Mouse (Mus musculus) G1E (cell line): Measurements from ENCODE around the gene Gm49368. TPM values are rescaled to one million over a fixed set of nuclear protein-coding genes. Genes with fewer than 3 reads are reported as not detected.

Source experiments
- ATAC-seq: 2 replicates; pipeline ENCODE4 v1.8.0; 2016; ENCODE audit warnings: mild to moderate bottlenecking; ENCODE audit not compliant: insufficient number of reproducible peaks, poor library complexity, low FRiP score, severe bottlenecking; ENCODE audit errors: extremely low read depth
- DNase-seq: peaks from one replicate; pipeline ENCODE4 v3.0.0; 2012; ENCODE audit warnings: low spot score
- H3K27me3 ChIP-seq: 2 replicates; pipeline ENCODE4 v1.6.1; 2012; ENCODE audit warnings: mild to moderate bottlenecking, low read length, inconsistent platforms; ENCODE audit not compliant: insufficient read depth
- H3K36me3 ChIP-seq: replicated peaks from 2 replicates; pipeline ENCODE3; 2012; ENCODE audit warnings: mild to moderate bottlenecking, inconsistent platforms
- H3K4me1 ChIP-seq: 2 replicates; pipeline ENCODE4 v1.6.1; 2012; ENCODE audit warnings: low read depth, low read length, inconsistent platforms, mixed read lengths; ENCODE audit not compliant: insufficient read depth
- H3K4me3 ChIP-seq: 2 replicates; pipeline ENCODE4 v1.5.1; 2012; ENCODE audit warnings: low read depth, mild to moderate bottlenecking, inconsistent platforms, low read length, moderate library complexity, mixed read lengths
- H3K9me3 ChIP-seq: replicated peaks from 2 replicates; pipeline ENCODE4 v1.6.1; 2012; ENCODE audit warnings: inconsistent platforms
- CTCF ChIP-seq: IDR thresholded peaks from 2 replicates; pipeline ENCODE4 v1.5.1; 2012; ENCODE audit warnings: low read depth, low read length, inconsistent platforms, mixed read lengths
- GATA1 ChIP-seq: IDR thresholded peaks from 2 replicates; pipeline ENCODE4 v1.6.1; 2012; ENCODE audit warnings: borderline replicate concordance, low read length, inconsistent platforms, mixed read lengths
- GATA2 ChIP-seq: IDR thresholded peaks from 2 replicates; pipeline ENCODE4 v1.6.1; 2012; ENCODE audit warnings: low read depth, low read length, inconsistent platforms, borderline replicate concordance
- POLR2AphosphoS5 ChIP-seq: IDR thresholded peaks from 2 replicates; pipeline ENCODE4 v1.6.1; 2012; ENCODE audit warnings: low read depth, low read length, inconsistent platforms; ENCODE audit not compliant: insufficient replicate concordance
- TAL1 ChIP-seq: conservative IDR thresholded peaks from 2 replicates; pipeline ENCODE4 v1.6.1; 2012; ENCODE audit warnings: low read depth, low read length, inconsistent platforms, mixed read lengths
- polyA plus RNA-seq: library from polyadenylated mRNA; stranded (reverse); fragments of >175 nt; gene quantifications from 2 replicates; pipeline ENCODE4 v1.2.3, GENCODE M21; 2012
- total RNA-seq, 2 experiments: library from RNA; stranded (forward) in 1 of 2; stranded (reverse) in 1 of 2; fragments of 200-1000 nt in 1 of 2; fragments of >200 nt in 1 of 2; fragmentation: Nextera tagmentation in 1 of 2; gene quantifications; 2 replicates each; pipeline ENCODE4 v1.2.3; 2014 to 2017

The Gm49368 gene
- total and polyA plus RNA-seq, 3 experiments, result not detected

DNA sequence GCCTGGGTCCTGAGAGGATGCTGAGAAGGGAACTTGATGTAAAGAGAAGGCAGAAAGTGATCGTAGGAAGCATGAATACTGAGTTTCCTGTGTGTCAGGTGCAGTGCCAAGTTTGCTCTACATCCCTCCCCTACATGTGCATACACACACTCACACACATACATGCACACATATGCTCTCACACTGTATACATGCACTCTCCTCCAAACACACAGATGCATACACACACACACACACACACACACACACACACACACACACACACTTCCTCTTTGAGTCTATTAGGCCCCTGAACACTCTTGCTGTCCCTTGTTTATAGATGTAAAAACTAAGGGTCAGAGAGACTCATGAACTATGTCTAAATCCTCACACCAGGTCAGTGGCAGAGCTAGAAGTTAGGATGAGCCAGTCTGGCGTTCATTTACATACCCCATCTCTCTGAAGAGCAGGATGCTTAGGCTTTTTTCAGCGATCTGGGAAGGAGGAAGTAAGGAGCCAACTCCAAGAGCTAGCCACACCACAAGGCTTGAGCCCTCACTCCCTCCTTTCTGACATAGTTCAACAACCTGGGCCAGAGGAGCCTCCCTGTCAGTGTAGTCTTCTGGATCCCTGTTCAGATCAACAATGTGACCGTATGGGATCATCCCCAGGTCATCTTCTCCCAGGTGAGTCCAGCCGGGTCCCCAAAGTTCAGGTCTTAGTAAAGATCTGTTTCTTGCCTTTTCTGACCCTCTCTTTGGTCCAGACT, 52.9 kb downstream of the Gm49368 start:
- peaks cover 10% of the 10 kb centered on the region for H3K27me3 ChIP-seq
- H3K4me1 ChIP-seq, result no peaks in the 10 kb centered on the region
- no peaks in the 10 kb centered on the region for H3K9me3 ChIP-seq
- TF ChIP-seq CTCF (no peak), POLR2AphosphoS5 (no peak), GATA2 (no peak), TAL1 (no peak), GATA1 (no peak)
- H3K4me3 ChIP-seq, result no peak overlapping the region
- DNase-seq (no peak), ATAC-seq (no peak)
- no peaks in the 10 kb centered on the region for H3K36me3 ChIP-seq

DNA sequence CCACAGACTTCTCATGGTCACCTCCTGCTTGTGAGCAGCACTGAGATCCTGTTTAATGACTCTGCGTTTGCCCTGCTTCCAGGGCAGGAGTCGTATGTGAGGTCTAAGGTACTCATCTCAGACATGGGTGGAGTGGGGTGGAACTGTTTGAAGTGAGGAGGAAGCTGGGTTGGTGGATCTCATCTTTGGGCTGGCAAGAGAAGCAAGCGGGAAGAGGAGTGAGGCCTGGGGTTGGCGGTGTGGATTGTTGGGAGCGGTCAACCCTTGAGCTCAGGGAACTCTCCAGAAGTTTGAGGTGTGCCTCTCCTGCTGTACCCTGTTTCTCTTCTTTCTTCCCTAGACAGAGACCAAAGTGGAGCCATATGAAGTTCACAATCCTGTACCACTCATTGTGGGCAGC, 53.9 kb downstream of the Gm49368 start:
- no peak for ATAC-seq
- H3K9me3 ChIP-seq, result no peaks in the 10 kb centered on the region
- H3K36me3 ChIP-seq, result no peaks in the 10 kb centered on the region
- no peak for DNase-seq
- H3K4me1 ChIP-seq, result no peaks in the 10 kb centered on the region
- H3K4me3 ChIP-seq, result no peak overlapping the region
- peaks cover 10% of the 10 kb centered on the region for H3K27me3 ChIP-seq
- TF ChIP-seq TAL1 (no peak), POLR2AphosphoS5 (no peak), CTCF (no peak), GATA1 (no peak)

DNA sequence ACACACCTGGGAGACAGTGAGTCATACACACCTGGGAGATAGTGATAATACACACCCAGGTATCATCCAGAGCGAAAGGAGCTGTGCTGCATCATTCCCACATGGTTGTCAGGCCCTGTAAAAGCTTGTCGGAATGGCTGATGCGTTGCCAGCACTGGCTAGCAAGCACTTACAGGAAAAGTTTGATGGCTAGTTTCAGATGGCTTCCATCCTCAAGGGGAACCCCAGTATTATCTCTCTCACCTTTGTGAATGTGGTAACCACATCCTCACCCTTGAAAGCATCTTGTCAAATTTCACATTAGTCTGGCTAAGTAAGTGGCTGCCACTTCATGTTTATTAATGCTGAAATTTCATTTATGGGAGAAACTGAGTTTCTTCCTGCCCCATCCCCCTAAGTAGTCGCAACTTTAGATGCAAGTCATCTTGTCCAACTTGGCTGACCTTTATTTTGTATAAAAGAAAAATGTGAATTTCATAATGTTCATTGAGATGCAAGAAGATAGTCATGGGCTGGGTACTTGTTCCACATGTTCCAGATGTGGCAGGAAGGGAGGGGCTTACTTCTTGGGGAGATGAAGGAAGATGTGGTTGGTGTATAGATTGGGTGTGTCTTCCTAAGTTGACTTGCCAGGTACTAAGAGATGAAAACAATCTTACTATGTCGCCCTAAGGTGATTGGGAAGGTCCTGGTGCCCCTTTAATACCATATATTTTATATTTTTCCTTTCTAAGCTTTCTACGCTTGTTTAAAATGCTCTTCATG, 57.4 kb downstream of the Gm49368 start:
- no peaks in the 10 kb centered on the region for H3K36me3 ChIP-seq
- no peaks in the 10 kb centered on the region for H3K4me1 ChIP-seq
- TF ChIP-seq TAL1, result no peak
- ATAC-seq, result no peak
- H3K4me3 ChIP-seq, result no peak overlapping the region
- DNase-seq, result no peak
- peaks cover 16% of the 10 kb centered on the region for H3K27me3 ChIP-seq
- no peaks in the 10 kb centered on the region for H3K9me3 ChIP-seq

DNA sequence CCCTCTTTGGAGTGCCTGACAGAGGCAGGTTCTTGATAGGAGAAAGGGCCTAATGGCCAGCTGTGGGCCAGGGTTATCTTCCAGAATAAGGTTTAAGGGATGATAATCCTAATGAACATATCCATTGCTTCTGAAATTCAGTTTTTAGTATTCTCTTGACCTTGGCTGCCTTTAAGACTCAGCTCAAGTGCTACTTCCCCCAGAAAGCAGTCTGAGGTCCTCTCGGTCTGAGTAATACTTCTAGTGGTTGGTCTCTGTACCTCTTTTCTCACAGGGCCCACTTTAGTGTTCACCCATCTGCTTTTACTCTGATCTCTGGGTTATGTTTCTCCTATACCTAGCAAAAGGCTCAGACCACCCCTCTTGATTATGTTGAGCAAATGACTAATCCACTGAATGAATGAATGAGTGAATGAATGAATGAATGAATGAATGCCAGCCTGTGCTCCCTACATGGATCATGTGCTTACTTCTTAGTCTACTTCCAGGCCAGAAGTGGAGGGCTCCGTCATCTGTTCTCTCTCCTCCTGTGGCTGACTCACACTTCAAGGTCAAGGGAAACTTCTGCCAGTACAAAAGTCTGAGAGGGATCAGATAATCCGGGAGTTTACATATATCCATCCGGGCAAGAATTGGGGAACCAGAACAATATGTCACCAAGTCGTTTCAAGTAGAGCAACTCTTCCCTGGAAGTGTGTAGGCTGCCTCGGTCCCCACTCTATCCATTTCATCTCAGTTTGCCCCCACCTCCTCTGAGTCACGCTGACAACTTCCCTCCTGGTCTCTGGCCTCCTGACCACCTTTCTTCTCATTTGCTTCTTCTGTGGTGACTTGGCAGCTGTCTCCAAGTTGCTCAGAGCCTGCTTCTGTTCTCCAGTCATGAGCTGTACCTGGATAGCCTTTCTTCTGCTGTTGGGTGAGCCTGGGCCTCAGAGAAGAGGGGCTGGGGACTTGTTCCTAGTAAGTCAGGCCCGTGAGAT, 66.5 kb downstream of the Gm49368 start, which contains the start of gene Itgax:
Gene Itgax, plus strand, starts transcription at position 807 of the 980 bp plus-strand sequence.
- Histone ChIP-seq H3K27me3 (peaks cover 11% of the 10 kb centered on the region), H3K9me3 (no peaks in the 10 kb centered on the region), H3K4me3 (no peak within 1 kb of the TSS), H3K4me1 (no peaks in the 10 kb centered on the region), H3K36me3 (no peaks in the 10 kb centered on the region)
- ATAC-seq (no peak), DNase-seq (no peak)
- TF ChIP-seq TAL1 (no peak), POLR2AphosphoS5 (no peak), CTCF (no peak), GATA2 (no peak), GATA1 (no peak)

DNA sequence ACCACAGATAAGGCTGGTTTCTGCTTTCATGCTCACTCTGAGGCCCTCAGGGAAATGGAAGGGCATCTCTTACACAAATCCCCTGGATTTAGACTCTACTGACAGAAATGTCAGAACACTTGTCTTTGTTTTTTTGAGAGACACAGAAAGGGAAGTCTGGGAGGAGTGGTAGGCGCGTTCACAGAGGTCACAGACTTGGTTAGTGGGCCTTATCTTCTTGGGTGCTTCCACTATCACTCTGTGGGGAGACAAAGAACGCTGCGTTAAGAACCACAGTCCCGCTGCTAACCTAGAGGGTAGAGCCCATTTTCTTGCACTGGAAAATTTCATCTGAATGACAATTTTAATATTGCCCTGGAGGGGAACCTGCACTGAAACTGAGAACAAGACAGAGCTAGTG, 69.7 kb downstream of the Gm49368 start:
- DNase-seq (no peak), ATAC-seq (no peak)
- TF ChIP-seq CTCF (no peak), POLR2AphosphoS5 (no peak), GATA1 (no peak), GATA2 (no peak), TAL1 (no peak)
- no peaks in the 10 kb centered on the region for H3K9me3 ChIP-seq
- H3K36me3 ChIP-seq, result no peaks in the 10 kb centered on the region
- H3K4me3 ChIP-seq, result no peak overlapping the region
- H3K4me1 ChIP-seq, result no peaks in the 10 kb centered on the region
- H3K27me3 ChIP-seq, result peaks cover 15% of the 10 kb centered on the region

DNA sequence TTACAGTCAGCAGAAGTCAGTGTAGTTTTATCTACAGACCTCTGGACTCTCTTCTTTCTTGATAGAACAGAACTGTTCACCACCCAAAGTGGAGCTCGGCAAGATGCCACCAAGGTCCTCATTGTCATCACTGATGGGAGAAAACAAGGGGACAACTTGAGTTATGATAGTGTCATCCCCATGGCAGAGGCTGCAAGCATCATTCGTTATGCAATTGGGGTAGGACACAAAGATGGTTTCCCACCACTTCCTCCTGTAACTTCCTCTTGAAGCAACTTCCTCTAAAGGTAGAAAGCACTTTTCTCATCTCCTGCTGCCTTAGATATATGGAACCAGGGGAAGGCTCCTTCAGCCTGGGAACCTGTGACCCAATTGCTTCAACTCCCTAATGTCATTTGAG, 71.1 kb downstream of the Gm49368 start:
- no peaks in the 10 kb centered on the region for H3K9me3 ChIP-seq
- DNase-seq, result no peak
- ATAC-seq, result no peak

More for the DNA sequence above, 71.1 kb downstream of the Gm49368 start:
- H3K4me3 ChIP-seq, result no peak overlapping the region
- H3K36me3 ChIP-seq, result no peaks in the 10 kb centered on the region
- TF ChIP-seq GATA1 (no peak), GATA2 (no peak), POLR2AphosphoS5 (no peak), TAL1 (no peak), CTCF (no peak)
- H3K4me1 ChIP-seq, result no peaks in the 10 kb centered on the region
- H3K27me3 ChIP-seq, result peaks cover 15% of the 10 kb centered on the region
